Mouse (Mus musculus) erythroblast, embryonic 14.5 days (primary cell): ENCODE data around the gene Ms4a6d. TPM values are rescaled to one million over a fixed set of nuclear protein-coding genes. Genes with fewer than 3 reads are reported as not detected.

ENCODE experiments used
- H3K27me3 ChIP-seq: 2 replicates; pipeline ENCODE4 v1.6.1; 2012; ENCODE audit warnings: inconsistent platforms; ENCODE audit not compliant: control insufficient read depth
- H3K36me3 ChIP-seq: 2 replicates; pipeline ENCODE4 v1.6.1; 2012; ENCODE audit warnings: mild to moderate bottlenecking, inconsistent platforms; ENCODE audit not compliant: control insufficient read depth
- H3K4me1 ChIP-seq: 2 replicates; pipeline ENCODE4 v1.6.1; 2012; ENCODE audit warnings: inconsistent platforms; ENCODE audit not compliant: control insufficient read depth
- H3K4me3 ChIP-seq: replicated peaks from 2 replicates; pipeline ENCODE3; 2012; ENCODE audit warnings: moderate library complexity, mild to moderate bottlenecking, inconsistent platforms
- H3K9me3 ChIP-seq: 2 replicates; pipeline ENCODE4 v1.6.1; 2012; ENCODE audit warnings: low read length, inconsistent platforms, mixed read lengths; ENCODE audit not compliant: control insufficient read depth
- GATA1 ChIP-seq: IDR thresholded peaks from 2 replicates; pipeline ENCODE4 v1.6.1; 2012; ENCODE audit warnings: low read length, inconsistent platforms, mixed read lengths
- TAL1 ChIP-seq: IDR thresholded peaks from 3 replicates; pipeline ENCODE4 v1.6.1; 2012; ENCODE audit warnings: low read length, inconsistent platforms, mixed read lengths
- polyA plus RNA-seq: library from polyadenylated mRNA; stranded (reverse); fragments of >175 nt; gene quantifications from 2 replicates; pipeline ENCODE4 v1.2.3, GENCODE M21; 2012

The Ms4a6d gene
- polyA plus RNA-seq, 1 experiment = not detected

DNA sequence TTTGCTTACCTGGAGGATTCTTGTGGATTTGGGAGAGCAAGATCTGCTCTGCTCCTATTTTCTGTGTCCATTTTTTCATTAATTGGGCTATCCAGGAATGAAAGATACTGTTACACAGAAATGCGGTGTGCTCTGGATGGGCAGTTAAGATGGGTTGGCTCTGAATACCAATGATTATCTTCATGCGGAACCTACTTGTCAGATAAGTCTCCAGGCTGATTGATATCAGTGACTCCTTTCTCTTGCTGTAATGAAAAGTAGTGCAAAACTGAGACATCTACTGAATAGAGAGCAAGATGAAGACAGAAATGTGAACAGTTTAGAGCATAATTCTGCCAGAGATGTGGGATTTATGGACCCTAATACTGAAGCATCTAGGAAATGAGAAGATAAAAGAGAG is 18.9 kb upstream of the Ms4a6d start, which contains the start of gene Ms4a2:
Gene Ms4a2, minus strand, starts transcription at position 169 of the 400 bp plus-strand sequence.
- Histone ChIP-seq H3K4me3 (no peak within 1 kb of the TSS), H3K9me3 (no peaks in the 10 kb centered on the region), H3K36me3 (no peaks in the 10 kb centered on the region), H3K27me3 (no peaks in the 10 kb centered on the region), H3K4me1 (peaks cover 17% of the 10 kb centered on the region)
- TF ChIP-seq GATA1 (no peak), TAL1 (no peak)

DNA sequence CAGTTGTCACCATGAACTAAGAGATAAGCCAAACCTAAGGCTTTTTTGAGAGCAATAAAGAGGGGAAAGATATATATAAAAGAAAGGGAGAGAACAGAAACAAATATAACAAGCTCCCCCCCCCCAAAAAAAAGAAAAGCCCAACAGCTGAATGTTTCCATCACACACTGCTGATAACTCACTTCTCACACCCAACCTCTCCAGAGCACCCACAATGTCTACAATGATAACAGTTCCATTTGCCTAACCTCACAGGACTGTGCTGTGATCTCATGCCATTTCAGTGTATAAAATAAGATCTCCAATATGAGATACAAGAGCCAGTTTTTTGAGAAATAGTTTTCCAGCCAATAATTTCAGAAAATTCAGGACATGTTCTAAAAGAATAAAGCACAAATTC is 13.3 kb upstream of the Ms4a6d start:
- H3K4me1 ChIP-seq = peaks cover 20% of the 10 kb centered on the region

DNA sequence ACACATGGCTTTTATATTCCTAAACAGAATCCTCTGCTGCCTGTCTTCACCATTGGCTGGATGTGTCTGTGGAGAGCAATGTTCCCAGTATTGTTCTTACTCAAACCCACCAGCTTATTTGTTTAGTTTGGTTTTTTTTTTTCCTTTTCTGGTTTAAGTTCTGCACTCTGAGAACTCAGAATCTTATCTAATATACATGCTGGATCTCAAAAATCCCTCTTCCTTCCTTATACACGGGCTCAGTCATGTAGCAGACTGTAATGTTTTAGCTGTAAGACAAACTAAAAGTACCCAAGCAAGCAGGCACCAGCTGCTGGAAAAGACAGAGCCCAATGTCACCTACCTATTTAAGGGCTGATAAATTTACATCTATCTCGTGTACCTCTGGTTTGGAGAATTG is 10.2 kb upstream of the Ms4a6d start:
- peaks cover 30% of the 10 kb centered on the region for H3K4me1 ChIP-seq

More for the DNA sequence above, 13.3 kb upstream of the Ms4a6d start:
- Histone ChIP-seq H3K9me3 (no peaks in the 10 kb centered on the region), H3K4me3 (no peak overlapping the region), H3K27me3 (no peaks in the 10 kb centered on the region), H3K36me3 (no peaks in the 10 kb centered on the region)
- TF ChIP-seq GATA1 = no peak
- TF ChIP-seq TAL1 = no peak

DNA sequence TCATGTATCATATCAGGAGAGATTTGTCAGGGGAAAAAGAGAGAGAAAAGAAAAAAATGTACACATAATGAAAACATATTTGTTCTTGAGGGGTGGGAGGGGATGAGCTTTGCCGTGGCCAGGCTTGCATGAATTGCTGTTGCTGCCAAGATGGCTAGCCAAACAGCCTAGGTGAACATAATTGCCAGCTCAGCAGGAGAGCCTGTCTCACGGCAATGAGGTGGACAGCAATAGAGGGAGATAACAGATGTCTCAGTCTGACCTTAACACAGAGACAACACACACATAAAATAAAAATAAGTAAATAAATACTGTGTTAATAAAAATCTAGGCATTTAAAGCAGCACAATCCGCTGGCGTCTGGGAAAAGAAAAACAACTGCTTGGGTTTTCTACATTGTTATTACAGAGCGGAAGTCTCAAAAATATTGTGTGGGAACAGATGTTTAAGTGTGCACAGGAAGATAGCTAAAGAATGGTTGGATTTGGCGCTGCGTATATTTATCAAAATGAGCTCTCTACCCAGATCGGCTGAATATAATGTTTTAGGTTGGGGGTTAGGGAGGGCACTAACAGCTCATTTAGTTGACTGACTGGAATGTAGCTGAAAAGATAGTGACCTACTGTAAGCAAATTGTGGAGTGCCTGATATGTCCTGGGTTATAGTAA is 9.3 kb upstream of the Ms4a6d start:
- H3K36me3 ChIP-seq = no peaks in the 10 kb centered on the region
- no peaks in the 10 kb centered on the region for H3K9me3 ChIP-seq
- H3K4me1 ChIP-seq = peaks cover 29% of the 10 kb centered on the region
- TF ChIP-seq TAL1 (no peak), GATA1 (no peak)
- no peaks in the 10 kb centered on the region for H3K27me3 ChIP-seq
- no peak overlapping the region for H3K4me3 ChIP-seq

More for the DNA sequence above, 10.2 kb upstream of the Ms4a6d start:
- H3K9me3 ChIP-seq = no peaks in the 10 kb centered on the region
- no peaks in the 10 kb centered on the region for H3K36me3 ChIP-seq
- no peak overlapping the region for H3K4me3 ChIP-seq
- H3K27me3 ChIP-seq = no peaks in the 10 kb centered on the region
- TF ChIP-seq TAL1 (no peak), GATA1 (no peak)

DNA sequence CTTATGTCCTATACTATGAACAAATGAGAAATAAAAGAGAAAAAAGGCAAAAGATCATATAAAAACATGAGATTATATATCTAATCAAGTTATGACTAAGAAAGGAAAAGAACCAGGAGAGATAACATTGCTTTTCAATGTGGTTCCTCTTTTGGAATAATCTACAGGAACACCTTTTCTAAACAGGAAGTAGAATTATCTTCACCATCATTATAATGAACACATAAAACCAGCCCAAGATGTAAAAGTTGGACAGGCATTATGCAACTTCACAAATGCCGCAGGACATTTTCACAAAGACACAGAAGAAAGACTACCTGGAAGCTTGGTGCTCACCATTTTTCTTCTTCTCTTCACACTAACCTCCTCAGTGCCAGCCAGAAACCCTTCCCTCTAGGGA is 8.4 kb upstream of the Ms4a6d start:
- Histone ChIP-seq H3K4me1 (peaks cover 21% of the 10 kb centered on the region), H3K9me3 (no peaks in the 10 kb centered on the region), H3K27me3 (no peaks in the 10 kb centered on the region), H3K4me3 (no peak overlapping the region), H3K36me3 (no peaks in the 10 kb centered on the region)
- no peak for TF ChIP-seq GATA1
- no peak for TF ChIP-seq TAL1

DNA sequence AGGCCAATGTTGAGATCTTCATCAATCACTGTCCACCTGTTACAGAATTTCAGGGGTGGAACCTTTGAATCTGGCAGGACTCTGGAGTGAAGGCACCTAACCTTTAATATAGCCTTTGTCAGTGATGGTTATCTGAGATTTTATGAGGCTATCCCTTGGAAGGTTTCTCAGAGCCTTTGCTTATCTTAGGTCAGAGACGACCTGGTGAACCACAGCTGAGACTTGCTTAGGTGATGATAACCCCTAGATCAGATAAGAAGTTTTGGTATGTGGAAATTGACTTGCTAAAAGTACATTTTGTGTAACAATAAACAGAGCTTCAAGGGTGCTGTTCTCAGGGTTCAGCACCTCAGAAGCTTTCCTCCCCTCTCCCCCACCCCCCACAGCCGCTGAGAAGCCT is 7.6 kb upstream of the Ms4a6d start:
- H3K9me3 ChIP-seq = no peaks in the 10 kb centered on the region
- no peaks in the 10 kb centered on the region for H3K36me3 ChIP-seq
- peaks cover 16% of the 10 kb centered on the region for H3K4me1 ChIP-seq
- no peak overlapping the region for H3K4me3 ChIP-seq
- no peak for TF ChIP-seq GATA1
- TF ChIP-seq TAL1 = no peak
- H3K27me3 ChIP-seq = no peaks in the 10 kb centered on the region

DNA sequence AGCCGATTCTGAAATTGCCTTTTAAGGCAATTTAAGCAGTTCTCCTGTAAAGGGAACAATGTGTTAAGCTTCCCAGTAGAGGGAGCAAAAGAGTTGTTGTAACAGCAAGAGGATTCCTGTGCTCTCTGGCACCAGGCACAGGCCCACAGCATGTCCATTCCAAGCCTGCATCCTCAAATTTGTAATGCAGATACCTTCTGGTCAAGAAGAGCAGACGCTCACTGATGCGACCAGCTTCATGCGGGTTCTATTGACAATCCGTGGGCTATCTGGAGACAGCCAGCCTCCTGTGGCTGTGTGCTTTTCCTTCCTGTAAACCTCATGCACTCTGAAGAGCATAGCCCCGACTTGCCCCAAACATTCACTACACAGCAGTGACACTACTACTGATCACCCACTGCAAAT is 6.9 kb upstream of the Ms4a6d start:
- no peak for TF ChIP-seq GATA1
- no peak for TF ChIP-seq TAL1
- no peaks in the 10 kb centered on the region for H3K9me3 ChIP-seq
- no peak overlapping the region for H3K4me3 ChIP-seq
- no peaks in the 10 kb centered on the region for H3K36me3 ChIP-seq
- H3K4me1 ChIP-seq = peaks cover 16% of the 10 kb centered on the region
- H3K27me3 ChIP-seq = no peaks in the 10 kb centered on the region

DNA sequence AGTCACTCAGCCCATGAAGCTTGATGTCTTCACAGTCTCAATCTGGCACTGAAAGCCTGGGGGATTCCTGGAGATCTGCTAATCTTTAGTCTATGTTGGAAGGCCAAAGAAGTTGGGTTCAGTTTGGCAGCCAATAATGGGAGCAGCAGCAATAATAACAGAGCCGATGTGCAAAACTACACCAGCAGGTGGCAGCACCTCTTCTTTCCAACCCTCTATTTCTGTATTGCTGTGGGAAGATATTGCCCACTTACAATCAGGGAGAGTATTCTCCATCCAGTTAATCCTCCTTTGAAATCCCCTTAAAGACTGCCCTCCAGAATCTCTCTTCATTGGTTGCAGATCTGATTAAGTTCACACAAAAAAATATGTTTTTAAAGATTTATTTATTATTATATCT is 3.5 kb upstream of the Ms4a6d start:
- Histone ChIP-seq H3K36me3 (no peaks in the 10 kb centered on the region), H3K27me3 (no peaks in the 10 kb centered on the region), H3K9me3 (no peaks in the 10 kb centered on the region), H3K4me1 (peaks cover 10% of the 10 kb centered on the region), H3K4me3 (no peak overlapping the region)
- TF ChIP-seq TAL1 (no peak), GATA1 (no peak)

DNA sequence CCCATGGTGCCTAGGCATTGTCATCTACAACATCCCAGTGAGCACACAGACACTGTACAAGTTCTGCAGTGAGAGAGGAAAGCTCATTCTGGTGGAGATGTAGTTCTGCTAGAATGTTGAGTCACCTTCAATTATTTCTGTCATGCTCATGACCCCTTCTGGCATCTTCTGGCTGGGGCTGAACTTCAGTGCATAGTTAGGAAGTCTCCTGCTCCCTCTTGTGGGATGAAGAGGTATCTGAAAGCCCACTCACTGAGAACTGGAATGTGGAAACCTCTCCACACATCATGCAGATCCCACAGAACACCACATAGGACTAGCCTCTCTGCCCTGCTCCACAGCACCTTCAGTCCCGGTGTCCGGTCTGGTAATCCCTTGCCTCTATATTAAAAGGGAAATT is 2.6 kb downstream of the Ms4a6d start:
- Histone ChIP-seq H3K36me3 (no peaks in the 10 kb centered on the region), H3K4me1 (no peaks in the 10 kb centered on the region), H3K27me3 (no peaks in the 10 kb centered on the region), H3K4me3 (no peak overlapping the region), H3K9me3 (no peaks in the 10 kb centered on the region)
- no peak for TF ChIP-seq TAL1
- no peak for TF ChIP-seq GATA1

DNA sequence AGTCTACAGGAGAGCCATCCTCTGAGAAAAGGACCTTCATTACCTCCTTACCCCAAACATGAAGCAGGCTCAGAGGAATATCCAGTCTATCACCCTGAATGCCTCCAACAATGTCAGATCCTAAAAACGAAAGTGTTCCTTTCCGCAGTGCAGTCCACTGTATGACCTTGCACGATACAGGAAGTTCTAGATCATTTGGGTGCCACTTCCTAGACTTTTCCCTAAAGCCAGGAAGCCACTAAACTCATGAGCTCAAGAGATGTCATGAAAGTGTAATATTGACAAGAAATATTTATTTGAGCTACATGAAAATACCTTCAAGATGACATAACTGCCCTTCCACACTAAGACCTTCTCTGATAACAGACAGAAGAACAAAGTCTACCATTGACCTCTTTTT is 3.3 kb downstream of the Ms4a6d start:
- H3K9me3 ChIP-seq = no peaks in the 10 kb centered on the region
- no peaks in the 10 kb centered on the region for H3K27me3 ChIP-seq
- H3K4me3 ChIP-seq = no peak overlapping the region
- no peak for TF ChIP-seq GATA1
- no peak for TF ChIP-seq TAL1
- no peaks in the 10 kb centered on the region for H3K36me3 ChIP-seq
- H3K4me1 ChIP-seq = no peaks in the 10 kb centered on the region
